Mouse (Mus musculus) heart, adult 2 months (tissue): ENCODE measurements around the gene Map4k4.

Experiments used
- CTCF ChIP-seq: fragments of 200-600 bp; IDR thresholded peaks from 2 replicates; pipeline ENCODE4 v1.8.1; 2022; ENCODE audit warnings: antibody characterized with exemption, mild to moderate bottlenecking, moderate library complexity
- POLR2A ChIP-seq: fragments of 200-500 bp; IDR thresholded peaks from 2 replicates; pipeline ENCODE4 v1.6.1; 2011; ENCODE audit warnings: mild to moderate bottlenecking, low read depth, low read length, control low read depth; ENCODE audit not compliant: insufficient read depth

DNA sequence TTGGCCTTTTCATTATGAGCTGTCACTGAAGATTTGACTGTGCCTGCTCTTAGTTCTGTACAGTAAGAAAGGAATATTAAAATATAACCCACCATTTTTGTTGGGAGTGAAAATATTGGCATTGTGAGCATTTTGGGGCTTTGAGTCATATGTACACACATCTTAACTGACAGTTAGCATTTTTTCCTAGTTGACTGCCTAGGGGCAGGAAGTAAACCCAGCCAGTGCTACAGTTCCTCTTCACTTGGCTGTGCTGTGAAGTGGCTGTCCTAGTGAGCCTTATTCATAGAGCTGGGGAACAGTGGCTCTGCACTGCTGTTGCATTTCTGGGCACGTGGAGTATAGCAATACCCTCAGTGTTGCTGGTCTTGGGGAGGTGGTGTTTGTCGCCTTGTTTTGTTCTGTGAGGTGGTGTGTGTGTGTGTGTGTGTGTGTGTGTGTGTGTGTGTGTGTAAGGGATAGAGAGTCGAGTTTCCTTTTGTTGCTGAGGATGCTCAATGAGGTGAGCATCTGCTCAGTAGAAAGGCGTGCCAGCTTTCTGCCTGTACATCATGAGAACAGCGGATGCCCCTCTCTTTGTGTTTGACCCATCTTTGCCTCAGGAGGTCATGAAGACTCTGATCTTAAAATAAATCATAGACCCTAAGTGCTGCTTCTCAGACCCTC is 43.7 kb downstream of the Map4k4 start:
- TF ChIP-seq POLR2A (no peak), CTCF (no peak)
